Mouse (Mus musculus) olfactory bulb, adult 2 months (tissue): ENCODE results near the gene Tmppe.

Experiments
- CTCF ChIP-seq: fragments of 200-500 bp; IDR thresholded peaks from 2 replicates; pipeline ENCODE4 v1.5.1; 2012; ENCODE audit warnings: low read depth, mild to moderate bottlenecking, low read length, moderate library complexity; ENCODE audit not compliant: insufficient read depth
- POLR2A ChIP-seq: fragments of 200-500 bp; IDR thresholded peaks from 2 replicates; pipeline ENCODE4 v1.6.1; 2012; ENCODE audit warnings: mild to moderate bottlenecking, low read depth, low read length, moderate library complexity; ENCODE audit not compliant: insufficient read depth

DNA sequence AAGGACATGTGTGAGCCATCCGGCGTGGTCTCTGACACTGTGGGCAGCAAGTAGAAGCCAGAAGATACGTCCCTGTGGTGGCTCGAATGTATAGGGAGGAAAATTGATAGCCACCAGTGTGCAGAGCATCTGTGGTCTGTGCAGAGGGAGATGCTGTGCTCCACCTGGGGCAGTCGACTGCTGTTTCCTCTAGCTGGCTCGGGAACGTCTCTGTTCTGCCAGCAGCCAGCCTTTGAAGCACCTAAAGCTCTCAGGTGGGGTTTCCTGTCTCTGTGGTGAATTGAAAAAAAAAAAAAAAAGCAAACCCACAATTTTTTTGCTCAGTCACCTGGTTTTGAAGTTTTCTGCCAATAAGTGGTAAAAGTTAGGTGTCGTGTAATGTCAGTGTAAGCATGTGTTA, 42.4 kb downstream of the Tmppe start:
- no peak for TF ChIP-seq CTCF
- TF ChIP-seq POLR2A, result no peak
